Mouse (Mus musculus) Muller cell, postnatal 12 days (primary cell): ENCODE data around the gene Mlf2.

Experiments
- DNase-seq: peaks from one replicate; pipeline ENCODE4 v3.0.0-alpha.2; 2015; ENCODE audit errors: inconsistent ontology term

Gene Mlf2

GRCm38 (mm10) chr6:124911533-124912218 is 19.5 kb upstream of the Mlf2 start, which contains the start of gene Lag3:
Gene Lag3, minus strand, starts transcription at chr6:124911705.
- DNase-seq = no peak

GRCm38 (mm10) chr6:124913214-124913613 is 18.0 kb upstream of the Mlf2 start:
- DNase-seq = no peak

- no peak for DNase-seq
Measured at GRCm38 (mm10) chr6:124913721-124914285, 17.4 kb upstream of the Mlf2 start.

GRCm38 (mm10) chr6:124914511-124914910 is 16.7 kb upstream of the Mlf2 start:
- DNase-seq = no peak

- no peak for DNase-seq
Measured at GRCm38 (mm10) chr6:124915160-124915941, 15.8 kb upstream of the Mlf2 start.

- DNase-seq = no peak
Measured at GRCm38 (mm10) chr6:124915942-124916694, 15.1 kb upstream of the Mlf2 start.

GRCm38 (mm10) chr6:124916695-124917517 is 14.3 kb upstream of the Mlf2 start:
- peak; percentile 91 for DNase-seq

GRCm38 (mm10) chr6:124917518-124918330 is 13.5 kb upstream of the Mlf2 start:
- peak; percentile 99 for DNase-seq

- DNase-seq = no peak
Measured at GRCm38 (mm10) chr6:124918331-124918690, 12.9 kb upstream of the Mlf2 start.

- no peak for DNase-seq
Measured at GRCm38 (mm10) chr6:124918890-124919627, 12.1 kb upstream of the Mlf2 start.

GRCm38 (mm10) chr6:124919695-124920317 is 11.4 kb upstream of the Mlf2 start, which contains the start of gene Ptms:
Gene Ptms, minus strand, starts transcription at chr6:124920103.
- peak; percentile 99 for DNase-seq

GRCm38 (mm10) chr6:124920318-124921085 is 10.7 kb upstream of the Mlf2 start:
- DNase-seq = no peak

GRCm38 (mm10) chr6:124921539-124921938 is 9.6 kb upstream of the Mlf2 start:
- DNase-seq = no peak

- DNase-seq = no peak
Measured at GRCm38 (mm10) chr6:124925173-124925793, 5.9 kb upstream of the Mlf2 start.

- DNase-seq = no peak
Measured at GRCm38 (mm10) chr6:124925941-124926340, 5.2 kb upstream of the Mlf2 start.

GRCm38 (mm10) chr6:124930231-124930630 is 955 bp upstream of the Mlf2 start:
- DNase-seq = no peak

- DNase-seq = no peak
Measured at GRCm38 (mm10) chr6:124931525-124932313, 533 bp downstream of the Mlf2 start.
